Mouse (Mus musculus): Measurements from ENCODE around the gene Padi3. TPM values are rescaled to one million over a fixed set of nuclear protein-coding genes. Genes with fewer than 3 reads are reported as not detected.

Padi3 gene
- polyA plus RNA-seq, 1 experiment from 2014 or later, result not detected

DNA sequence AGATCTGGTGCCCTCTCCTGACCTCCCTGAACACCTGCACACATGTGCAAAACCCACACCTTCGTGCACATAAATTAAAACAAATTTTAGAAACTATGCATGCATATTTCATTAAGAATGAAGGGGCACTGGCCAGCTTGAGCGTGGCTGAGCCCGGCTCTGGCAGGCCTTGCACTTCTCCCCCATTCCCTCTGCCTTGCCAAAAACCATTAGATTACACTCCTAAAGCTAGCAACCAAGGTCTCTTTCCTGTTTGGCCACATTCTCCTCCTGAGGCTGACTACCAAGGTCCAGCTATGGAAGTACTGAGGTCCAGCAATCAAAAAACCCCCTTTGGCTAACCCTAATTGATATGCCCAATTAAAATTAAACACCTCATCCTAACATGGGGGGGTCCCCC is 13.7 kb downstream of the Padi3 start:
- H3K4me3 ChIP-seq (ENCODE audit: low read depth, low read length), result no peak overlapping the region
- no peak overlapping the region for H3K27ac ChIP-seq (replicated peaks; ENCODE audit: low read depth, low read length)
- H3K4me2 ChIP-seq (ENCODE audit: low read depth, low read length), result no peak overlapping the region
- 82% methylated on average over 3 of the region's 3 CpGs for WGBS
- ATAC-seq (replicated peaks; ENCODE audit: insufficient number of reproducible peaks, low FRiP score, low TSS enrichment, low read depth) (no peak), DNase-seq (ENCODE audit: low spot score) (no peak)
- no peaks in the 10 kb centered on the region for H3K36me3 ChIP-seq (replicated peaks; ENCODE audit: control insufficient read depth, insufficient read depth, low read depth, low read length)
- H3K9ac ChIP-seq (replicated peaks; ENCODE audit: low read length), result no peak overlapping the region
- no peaks in the 10 kb centered on the region for H3K4me1 ChIP-seq (ENCODE audit: control insufficient read depth, insufficient read depth, low read length)
- H3K9me3 ChIP-seq (replicated peaks; ENCODE audit: control insufficient read depth, low read length), result no peaks in the 10 kb centered on the region
- H3K27me3 ChIP-seq (ENCODE audit: control insufficient read depth, insufficient read depth, low read length), result no peaks in the 10 kb centered on the region

DNA sequence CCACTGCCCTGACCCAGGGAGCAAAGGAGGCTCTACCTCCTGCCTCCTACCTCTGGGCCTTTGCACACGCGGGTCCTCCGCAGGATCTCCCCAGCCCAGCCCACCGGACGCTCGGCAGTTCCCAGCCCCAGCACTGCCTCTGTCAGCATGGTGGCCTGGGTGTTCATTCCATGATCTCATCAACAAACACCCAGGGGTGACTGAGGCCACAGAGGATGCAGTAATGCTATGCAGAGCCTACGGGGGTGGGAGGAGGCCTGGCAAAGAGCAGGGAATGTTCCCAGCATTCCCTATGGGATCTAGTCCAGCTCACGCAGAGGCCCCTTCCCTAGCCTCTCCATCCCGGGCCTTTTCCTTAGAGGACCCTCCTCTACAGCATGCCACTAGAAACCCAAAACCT is 15.8 kb downstream of the Padi3 start:
- ATAC-seq (replicated peaks; ENCODE audit: insufficient number of reproducible peaks, low FRiP score, low TSS enrichment, low read depth), result no peak
- Histone ChIP-seq H3K9ac (replicated peaks; ENCODE audit: low read length) (no peak overlapping the region), H3K36me3 (replicated peaks; ENCODE audit: control insufficient read depth, insufficient read depth, low read depth, low read length) (no peaks in the 10 kb centered on the region), H3K9me3 (replicated peaks; ENCODE audit: control insufficient read depth, low read length) (no peaks in the 10 kb centered on the region), H3K4me3 (ENCODE audit: low read depth, low read length) (no peak overlapping the region), H3K27ac (replicated peaks; ENCODE audit: low read depth, low read length) (no peak overlapping the region), H3K4me1 (ENCODE audit: control insufficient read depth, insufficient read depth, low read length) (no peaks in the 10 kb centered on the region), H3K27me3 (ENCODE audit: control insufficient read depth, insufficient read depth, low read length) (no peaks in the 10 kb centered on the region), H3K4me2 (ENCODE audit: low read depth, low read length) (no peak overlapping the region)
- no peak for DNase-seq (ENCODE audit: low spot score)
- 82% methylated on average over 9 of the region's 9 CpGs for WGBS

DNA sequence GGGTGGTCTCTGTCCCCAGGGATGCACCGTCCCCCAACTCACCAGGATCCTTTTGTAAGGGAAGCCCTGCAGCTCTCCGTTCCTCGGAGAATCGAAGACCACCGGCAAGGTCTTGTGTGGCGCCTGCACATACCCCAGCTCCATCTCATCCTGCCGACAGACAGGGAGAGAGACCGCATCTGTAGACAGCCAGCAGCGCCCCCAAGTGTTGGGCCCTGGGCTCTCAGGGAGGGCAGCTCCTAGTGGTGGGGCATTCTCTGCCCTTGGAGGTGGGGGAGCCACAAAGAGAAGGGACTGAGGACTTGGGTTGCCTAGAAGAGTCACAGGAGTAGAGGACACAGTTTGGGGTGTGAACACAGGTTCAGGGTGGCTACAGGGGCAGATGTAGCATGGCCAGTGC is 16.7 kb downstream of the Padi3 start:
- 51% methylated on average over 9 of the region's 9 CpGs for WGBS

DNA sequence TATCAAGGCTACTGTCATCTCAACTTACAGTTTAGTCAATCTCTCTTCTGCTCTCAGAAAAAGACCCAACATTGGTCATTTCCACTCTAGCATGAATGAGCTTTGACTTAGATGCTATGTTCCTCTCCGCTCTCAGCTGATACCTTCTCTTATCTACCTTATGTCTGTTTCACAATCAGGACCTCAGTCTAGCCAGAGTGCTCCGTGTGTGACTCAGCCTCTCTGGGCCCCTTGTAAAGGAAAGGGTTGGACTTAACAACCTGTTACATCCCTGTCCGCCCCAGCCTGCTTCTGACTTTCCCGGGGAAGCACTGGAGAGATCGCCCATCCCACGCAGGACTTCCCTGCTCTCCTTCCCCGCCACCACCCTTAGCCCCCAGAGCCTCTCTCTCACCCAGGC is 17.9 kb downstream of the Padi3 start:
- Histone ChIP-seq H3K9me3 (replicated peaks; ENCODE audit: control insufficient read depth, low read length) (no peaks in the 10 kb centered on the region), H3K4me1 (ENCODE audit: control insufficient read depth, insufficient read depth, low read length) (no peaks in the 10 kb centered on the region), H3K27me3 (ENCODE audit: control insufficient read depth, insufficient read depth, low read length) (no peaks in the 10 kb centered on the region), H3K27ac (replicated peaks; ENCODE audit: low read depth, low read length) (no peak overlapping the region), H3K36me3 (replicated peaks; ENCODE audit: control insufficient read depth, insufficient read depth, low read depth, low read length) (no peaks in the 10 kb centered on the region), H3K4me3 (ENCODE audit: low read depth, low read length) (no peak overlapping the region), H3K9ac (replicated peaks; ENCODE audit: low read length) (no peak overlapping the region), H3K4me2 (ENCODE audit: low read depth, low read length) (no peak overlapping the region)
- no peak for DNase-seq (ENCODE audit: low spot score)
- no peak for ATAC-seq (replicated peaks; ENCODE audit: insufficient number of reproducible peaks, low FRiP score, low TSS enrichment, low read depth)
- WGBS, result 90% methylated on average over 7 of the region's 7 CpGs

More for the DNA sequence above, 16.7 kb downstream of the Padi3 start:
- H3K4me3 ChIP-seq (ENCODE audit: low read depth, low read length), result no peak overlapping the region
- ATAC-seq (replicated peaks; ENCODE audit: insufficient number of reproducible peaks, low FRiP score, low TSS enrichment, low read depth) (no peak), DNase-seq (ENCODE audit: low spot score) (no peak)
- H3K4me1 ChIP-seq (ENCODE audit: control insufficient read depth, insufficient read depth, low read length), result no peaks in the 10 kb centered on the region
- H3K27ac ChIP-seq (replicated peaks; ENCODE audit: low read depth, low read length), result no peak overlapping the region
- no peaks in the 10 kb centered on the region for H3K9me3 ChIP-seq (replicated peaks; ENCODE audit: control insufficient read depth, low read length)
- H3K9ac ChIP-seq (replicated peaks; ENCODE audit: low read length), result no peak overlapping the region
- no peak overlapping the region for H3K4me2 ChIP-seq (ENCODE audit: low read depth, low read length)
- H3K36me3 ChIP-seq (replicated peaks; ENCODE audit: control insufficient read depth, insufficient read depth, low read depth, low read length), result no peaks in the 10 kb centered on the region
- H3K27me3 ChIP-seq (ENCODE audit: control insufficient read depth, insufficient read depth, low read length), result no peaks in the 10 kb centered on the region

DNA sequence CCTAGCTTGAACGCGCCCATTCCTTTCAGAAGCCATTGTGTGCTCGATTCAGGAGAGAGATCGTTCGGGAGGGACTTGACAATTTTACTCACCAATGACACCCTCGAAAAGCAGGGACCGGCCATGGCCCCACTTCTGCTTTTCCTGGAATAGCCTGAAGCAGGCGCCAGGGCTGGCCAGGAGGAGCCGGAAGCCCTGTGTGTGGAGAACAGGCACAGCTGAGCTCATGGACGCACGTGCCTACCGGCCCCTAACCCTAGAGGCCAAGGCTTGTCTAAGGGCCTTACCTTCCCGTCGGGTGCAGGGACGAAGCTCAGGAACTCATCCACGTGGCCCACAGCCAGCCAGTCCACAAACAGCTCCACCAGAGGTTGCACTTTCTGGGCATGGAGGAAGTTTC is 19.4 kb downstream of the Padi3 start:
- WGBS, result 85% methylated on average over 16 of the region's 16 CpGs

DNA sequence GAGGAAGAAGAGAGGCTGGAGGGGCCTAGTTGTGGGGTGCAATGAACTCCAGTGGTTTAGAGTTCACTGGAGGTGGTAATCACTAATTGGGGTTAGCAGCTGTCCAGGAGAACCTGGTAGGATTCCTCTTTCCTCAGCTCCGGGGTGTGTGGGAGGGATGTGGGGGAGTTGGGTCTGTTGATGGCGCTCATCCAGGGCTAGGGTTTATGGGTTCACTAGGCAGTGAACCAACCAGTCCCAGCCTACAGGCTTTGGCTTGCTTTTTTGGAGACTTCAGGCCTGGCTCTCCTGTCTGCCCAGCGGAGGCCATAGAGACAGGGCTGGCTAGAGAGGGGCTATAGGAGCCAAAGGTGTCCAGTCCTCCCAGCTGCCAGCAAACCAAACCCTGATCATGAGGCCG is 20.5 kb downstream of the Padi3 start:
- Histone ChIP-seq H3K4me3 (ENCODE audit: low read depth, low read length) (no peak overlapping the region), H3K27ac (replicated peaks; ENCODE audit: low read depth, low read length) (no peak overlapping the region), H3K9ac (replicated peaks; ENCODE audit: low read length) (no peak overlapping the region), H3K9me3 (replicated peaks; ENCODE audit: control insufficient read depth, low read length) (no peaks in the 10 kb centered on the region), H3K4me1 (ENCODE audit: control insufficient read depth, insufficient read depth, low read length) (no peaks in the 10 kb centered on the region), H3K4me2 (ENCODE audit: low read depth, low read length) (no peak overlapping the region), H3K36me3 (replicated peaks; ENCODE audit: control insufficient read depth, insufficient read depth, low read depth, low read length) (no peaks in the 10 kb centered on the region), H3K27me3 (ENCODE audit: control insufficient read depth, insufficient read depth, low read length) (no peaks in the 10 kb centered on the region)
- ATAC-seq (replicated peaks; ENCODE audit: insufficient number of reproducible peaks, low FRiP score, low TSS enrichment, low read depth), result no peak
- no peak for DNase-seq (ENCODE audit: low spot score)
- WGBS, result 87% methylated on average over 4 of the region's 4 CpGs

More for the DNA sequence above, 19.4 kb downstream of the Padi3 start:
- Histone ChIP-seq H3K27me3 (ENCODE audit: control insufficient read depth, insufficient read depth, low read length) (no peaks in the 10 kb centered on the region), H3K4me3 (ENCODE audit: low read depth, low read length) (no peak overlapping the region), H3K4me1 (ENCODE audit: control insufficient read depth, insufficient read depth, low read length) (no peaks in the 10 kb centered on the region), H3K4me2 (ENCODE audit: low read depth, low read length) (no peak overlapping the region), H3K9me3 (replicated peaks; ENCODE audit: control insufficient read depth, low read length) (no peaks in the 10 kb centered on the region), H3K36me3 (replicated peaks; ENCODE audit: control insufficient read depth, insufficient read depth, low read depth, low read length) (no peaks in the 10 kb centered on the region), H3K27ac (replicated peaks; ENCODE audit: low read depth, low read length) (no peak overlapping the region), H3K9ac (replicated peaks; ENCODE audit: low read length) (no peak overlapping the region)
- no peak for ATAC-seq (replicated peaks; ENCODE audit: insufficient number of reproducible peaks, low FRiP score, low TSS enrichment, low read depth)
- DNase-seq (ENCODE audit: low spot score), result no peak

DNA sequence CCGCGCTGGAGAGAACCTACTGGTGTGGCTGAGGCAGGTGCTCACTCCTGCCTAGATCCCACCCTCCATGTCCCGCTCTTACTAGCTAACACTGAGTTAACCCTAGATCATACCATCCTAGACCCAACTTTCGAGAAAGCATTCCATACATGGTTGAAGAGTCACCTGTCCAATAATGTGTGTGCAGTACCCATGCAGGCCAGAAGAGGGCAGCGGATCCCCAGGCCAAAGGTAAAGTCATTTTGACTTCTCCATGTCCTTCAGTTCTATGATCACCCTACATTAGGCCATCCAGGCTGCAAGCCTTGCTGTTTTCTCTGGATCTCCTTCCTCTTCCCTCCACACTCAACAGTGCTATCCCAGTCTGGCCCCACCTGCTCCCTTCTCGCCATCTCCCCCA is 21.5 kb downstream of the Padi3 start:
- peak; percentile 72 for DNase-seq (ENCODE audit: low spot score)
- H3K4me3 ChIP-seq (ENCODE audit: low read depth, low read length), result no peak overlapping the region
- no peak overlapping the region for H3K27ac ChIP-seq (replicated peaks; ENCODE audit: low read depth, low read length)
- no peaks in the 10 kb centered on the region for H3K36me3 ChIP-seq (replicated peaks; ENCODE audit: control insufficient read depth, insufficient read depth, low read depth, low read length)
- no peaks in the 10 kb centered on the region for H3K27me3 ChIP-seq (ENCODE audit: control insufficient read depth, insufficient read depth, low read length)
- H3K9ac ChIP-seq (replicated peaks; ENCODE audit: low read length), result no peak overlapping the region
- no peak for ATAC-seq (replicated peaks; ENCODE audit: insufficient number of reproducible peaks, low FRiP score, low TSS enrichment, low read depth)
- 40% methylated on average over 6 of the region's 6 CpGs for WGBS
- H3K4me1 ChIP-seq (ENCODE audit: control insufficient read depth, insufficient read depth, low read length), result no peaks in the 10 kb centered on the region
- no peak overlapping the region for H3K4me2 ChIP-seq (ENCODE audit: low read depth, low read length)
- no peaks in the 10 kb centered on the region for H3K9me3 ChIP-seq (replicated peaks; ENCODE audit: control insufficient read depth, low read length)

DNA sequence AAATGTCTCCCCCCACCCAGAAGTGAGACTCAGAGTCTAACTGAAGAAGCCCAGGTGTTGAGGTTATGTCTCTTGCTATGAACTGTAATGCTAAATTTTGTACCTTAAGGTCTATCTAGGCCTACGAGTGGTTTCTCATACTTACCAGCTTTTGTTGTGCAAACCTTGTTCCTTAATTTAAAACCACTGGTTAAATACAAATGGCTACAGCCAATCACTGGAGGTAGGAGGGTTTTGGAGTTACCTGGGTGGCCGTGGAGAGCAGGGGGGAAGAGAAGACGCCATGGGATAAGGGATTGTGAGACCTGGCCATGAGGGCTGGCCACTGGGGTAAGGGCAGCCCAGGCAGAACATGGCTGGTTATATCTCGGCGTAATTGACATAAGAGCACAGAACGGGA is 22.2 kb downstream of the Padi3 start:
- ATAC-seq (replicated peaks; ENCODE audit: insufficient number of reproducible peaks, low FRiP score, low TSS enrichment, low read depth) (no peak), DNase-seq (ENCODE audit: low spot score) (no peak)
- no peak overlapping the region for H3K9ac ChIP-seq (replicated peaks; ENCODE audit: low read length)

More for the DNA sequence above, 22.2 kb downstream of the Padi3 start:
- H3K4me2 ChIP-seq (ENCODE audit: low read depth, low read length), result no peak overlapping the region
- no peaks in the 10 kb centered on the region for H3K36me3 ChIP-seq (replicated peaks; ENCODE audit: control insufficient read depth, insufficient read depth, low read depth, low read length)
- no peaks in the 10 kb centered on the region for H3K27me3 ChIP-seq (ENCODE audit: control insufficient read depth, insufficient read depth, low read length)
- H3K9me3 ChIP-seq (replicated peaks; ENCODE audit: control insufficient read depth, low read length), result no peaks in the 10 kb centered on the region
- H3K4me1 ChIP-seq (ENCODE audit: control insufficient read depth, insufficient read depth, low read length), result no peaks in the 10 kb centered on the region
- no peak overlapping the region for H3K27ac ChIP-seq (replicated peaks; ENCODE audit: low read depth, low read length)
- H3K4me3 ChIP-seq (ENCODE audit: low read depth, low read length), result no peak overlapping the region
- 85% methylated on average over 6 of the region's 6 CpGs for WGBS
